Mouse (Mus musculus) granulocyte monocyte progenitor cell, adult 5-6 weeks (primary cell): Measurements from ENCODE around the gene Mast4. TPM values are rescaled to one million over a fixed set of nuclear protein-coding genes. Genes with fewer than 3 reads are reported as not detected.

Source experiments
- ATAC-seq: replicated peaks from 2 replicates; pipeline ENCODE4 v1.8.0; 2016; ENCODE audit warnings: mild to moderate bottlenecking, moderate TSS enrichment, inconsistent platforms; ENCODE audit not compliant: poor library complexity, severe bottlenecking
- total RNA-seq, 2 experiments: library from RNA; stranded (forward) in 1 of 2; stranded (reverse) in 1 of 2; fragments of 200-712, 200-1000 nt in 1 of 2; fragments of >200 nt in 1 of 2; fragmentation: Nextera tagmentation in 1 of 2; gene quantifications; 2 replicates each; pipeline ENCODE4 v1.2.3; 2014 to 2017

Mast4 gene
- total RNA-seq, 2 experiments from 2014 or later = 0.88 to 8.0 TPM

DNA sequence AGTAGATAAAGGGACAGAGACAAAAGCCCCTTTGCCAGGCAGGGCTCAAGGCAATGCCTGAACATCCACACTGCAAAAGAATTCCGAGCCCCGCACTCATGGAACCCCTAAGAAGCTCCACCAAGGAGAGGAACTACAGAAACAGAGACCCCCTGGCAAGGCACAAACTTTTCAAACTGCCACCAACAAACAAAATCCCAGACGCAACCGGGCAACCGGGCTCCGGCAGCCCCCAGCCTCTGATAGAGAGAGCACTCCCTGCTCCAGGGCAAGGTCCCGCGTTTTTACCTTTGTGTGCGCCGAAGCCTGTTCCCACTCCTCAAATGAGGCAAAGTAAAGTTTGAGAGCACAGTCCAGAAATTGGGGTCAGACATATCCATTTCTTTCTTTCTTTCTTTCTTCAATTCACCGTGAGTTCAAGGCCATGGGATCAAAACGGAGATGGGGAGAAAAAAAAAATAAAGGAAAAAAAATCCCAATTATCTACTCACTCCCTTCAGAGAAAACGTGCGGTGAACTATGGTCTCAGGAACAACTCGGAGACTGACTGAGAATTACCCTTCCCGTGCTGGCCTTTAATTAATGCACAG, 428.8 kb downstream of the Mast4 start:
- no peak for ATAC-seq

DNA sequence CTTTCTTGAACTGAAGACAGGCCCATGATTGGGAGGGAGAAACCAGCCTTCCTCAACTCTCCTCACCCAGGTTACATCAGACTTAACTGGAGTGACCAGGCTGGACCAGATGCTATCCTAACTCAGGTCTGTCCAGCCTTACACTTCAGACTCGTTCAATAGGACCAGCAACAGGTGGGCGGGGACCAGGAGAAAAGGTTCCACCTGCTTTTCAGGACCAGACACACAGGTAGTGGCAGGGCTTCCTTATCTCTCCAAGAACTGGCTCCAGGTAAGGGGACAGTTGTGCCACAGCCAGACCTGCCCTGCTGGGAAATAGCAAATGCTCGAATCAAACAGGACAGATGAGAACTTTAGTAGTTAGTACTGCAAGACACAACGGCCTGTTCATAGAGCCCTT, 430.6 kb downstream of the Mast4 start:
- no peak for ATAC-seq

DNA sequence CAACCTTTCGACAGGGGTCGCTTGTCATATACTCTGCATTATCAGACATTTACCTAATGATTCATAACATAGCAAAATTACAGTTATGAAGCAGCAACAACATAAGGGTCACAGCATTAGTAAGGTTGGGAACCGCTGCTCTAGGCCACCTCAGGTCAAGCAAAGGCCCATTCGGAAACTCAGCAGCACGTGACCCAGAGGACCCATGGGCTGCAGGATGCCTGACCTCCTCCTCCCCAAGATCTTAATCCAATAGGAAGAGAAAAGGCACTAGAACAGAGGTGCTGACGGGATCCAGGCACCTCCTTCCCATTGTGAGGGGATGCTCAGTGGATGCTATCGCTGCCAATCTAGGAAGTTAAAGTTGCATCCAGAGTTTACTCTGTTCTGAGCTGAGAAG, 432.2 kb downstream of the Mast4 start:
- no peak for ATAC-seq

DNA sequence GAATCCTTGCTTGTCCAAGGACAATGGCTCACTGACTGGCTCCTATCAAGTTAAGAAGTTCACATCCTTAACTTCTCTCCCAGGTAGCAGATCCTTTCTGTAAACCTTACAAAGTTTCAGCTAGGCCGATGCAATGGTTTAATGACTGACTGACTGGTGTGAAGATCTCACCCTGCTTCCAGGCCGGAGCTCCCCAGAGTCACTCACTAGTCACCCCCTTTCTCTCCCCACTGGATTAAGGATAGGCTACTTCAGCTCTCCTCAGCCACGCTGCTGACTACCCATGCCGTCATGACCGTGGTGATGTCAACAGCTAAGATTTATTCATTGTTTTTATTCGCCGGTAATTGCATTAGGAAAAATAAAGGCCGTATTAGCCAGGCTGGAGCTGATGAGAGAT, 433.8 kb downstream of the Mast4 start:
- no peak for ATAC-seq

DNA sequence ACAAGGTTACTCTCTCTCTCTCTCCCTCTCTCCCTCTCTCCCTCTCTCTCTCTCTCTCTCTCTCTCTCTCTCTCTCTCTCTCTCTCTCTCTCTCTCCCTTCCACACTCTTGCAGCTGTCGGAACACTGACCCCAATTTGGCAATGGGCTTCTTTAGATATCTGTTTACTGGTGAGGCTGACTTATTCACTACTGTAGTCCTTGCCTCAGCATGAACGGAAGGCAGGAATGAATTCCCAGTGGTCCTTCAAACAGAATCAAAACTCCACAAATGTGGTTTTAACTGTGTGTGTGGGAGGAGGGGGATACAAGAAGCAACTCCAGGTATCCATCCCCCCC, 434.2 kb downstream of the Mast4 start:
- no peak for ATAC-seq

DNA sequence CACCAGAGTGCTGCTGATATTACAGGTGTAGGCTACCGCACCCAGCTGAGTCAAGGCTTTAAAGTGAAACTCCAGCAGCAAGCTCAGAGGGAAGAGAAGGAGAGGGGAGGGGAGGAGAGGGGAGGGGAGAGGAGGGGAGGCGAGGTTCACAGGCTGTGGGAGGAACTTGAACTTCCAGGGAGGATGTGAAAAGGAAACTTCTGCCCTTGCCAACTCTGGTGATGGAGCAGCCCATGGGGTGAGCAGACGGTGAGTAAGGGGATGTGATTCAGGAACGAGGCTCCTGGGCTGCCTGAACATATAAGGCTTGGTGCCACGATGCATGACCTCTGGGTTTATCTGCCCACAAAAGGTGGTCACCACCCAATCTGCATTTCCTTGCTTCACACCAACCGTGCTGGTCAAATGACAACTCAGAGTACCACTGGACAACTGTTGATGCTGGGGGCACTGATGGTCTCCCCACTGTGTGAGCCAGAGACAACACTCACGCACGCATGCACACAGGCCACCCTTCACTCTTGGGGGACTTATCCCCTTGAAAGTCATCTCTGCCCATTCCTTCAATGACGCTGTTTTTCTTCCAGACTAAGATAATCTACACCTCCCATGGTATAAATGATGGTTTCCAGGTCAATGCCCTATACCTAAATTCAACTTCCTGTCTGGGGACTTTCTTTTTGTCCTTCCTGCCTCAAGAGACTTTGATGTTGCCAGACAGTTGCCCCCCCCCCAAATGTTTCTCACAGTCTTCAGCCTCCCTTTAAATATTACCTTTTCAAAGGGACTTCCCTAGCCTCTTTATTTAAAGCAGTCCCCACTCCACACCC, 434.8 kb downstream of the Mast4 start:
- peak; percentile 63 for ATAC-seq

DNA sequence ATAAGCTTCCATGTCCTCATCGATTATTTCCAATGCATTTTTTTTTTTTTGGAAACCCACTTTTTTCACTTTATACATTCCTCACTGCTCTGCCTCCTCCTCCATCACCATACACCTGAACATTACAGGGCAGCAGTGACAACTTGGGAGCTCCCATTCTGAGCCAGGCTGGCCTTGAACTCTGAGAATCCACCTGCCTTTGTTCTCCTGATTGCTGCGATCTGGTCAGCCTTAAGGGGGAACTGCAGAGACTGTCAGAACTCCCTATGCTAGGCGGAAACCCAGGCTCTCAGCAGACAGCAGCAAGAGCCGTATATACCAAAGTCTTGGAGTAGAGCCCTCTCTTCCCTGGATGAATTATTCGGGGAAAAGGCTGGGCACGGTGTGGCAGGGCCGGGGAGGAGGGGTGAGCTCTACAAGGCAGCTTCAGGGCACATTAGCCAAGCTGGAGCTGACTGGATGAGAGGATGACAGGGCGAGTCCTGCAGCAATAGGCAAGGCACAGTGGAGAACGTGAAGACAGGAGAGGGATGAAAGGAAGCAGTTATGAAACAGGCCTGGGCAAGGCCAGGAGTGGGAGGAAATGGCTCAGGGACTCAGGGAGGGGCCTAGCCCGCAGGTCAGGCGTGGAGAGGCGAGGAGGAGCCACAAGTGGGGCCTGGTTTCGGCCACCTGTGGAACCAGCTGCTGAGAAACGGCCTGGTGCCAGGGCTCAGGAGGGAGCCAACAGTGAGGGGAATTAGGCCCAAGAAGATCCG, 435.7 kb downstream of the Mast4 start:
- ATAC-seq = peak; percentile 70

DNA sequence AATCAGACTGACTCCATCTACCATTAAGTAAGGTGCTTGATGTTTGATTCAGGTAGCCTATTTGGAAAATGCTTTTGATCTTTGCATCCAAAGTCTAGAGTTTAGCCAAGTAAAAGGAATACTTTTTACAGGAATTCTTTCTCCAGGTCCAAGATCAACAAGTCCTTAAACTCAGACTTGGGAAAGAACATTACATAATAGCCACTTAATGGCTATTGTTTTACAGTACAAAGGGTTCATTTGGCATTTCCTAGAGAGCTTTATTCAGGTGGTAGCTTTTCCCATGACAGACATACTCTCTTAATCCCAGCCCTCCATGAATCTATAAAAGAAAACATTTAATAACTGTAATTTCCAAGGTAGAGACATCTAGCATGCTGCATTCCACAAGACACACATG, 438.0 kb downstream of the Mast4 start:
- no peak for ATAC-seq

DNA sequence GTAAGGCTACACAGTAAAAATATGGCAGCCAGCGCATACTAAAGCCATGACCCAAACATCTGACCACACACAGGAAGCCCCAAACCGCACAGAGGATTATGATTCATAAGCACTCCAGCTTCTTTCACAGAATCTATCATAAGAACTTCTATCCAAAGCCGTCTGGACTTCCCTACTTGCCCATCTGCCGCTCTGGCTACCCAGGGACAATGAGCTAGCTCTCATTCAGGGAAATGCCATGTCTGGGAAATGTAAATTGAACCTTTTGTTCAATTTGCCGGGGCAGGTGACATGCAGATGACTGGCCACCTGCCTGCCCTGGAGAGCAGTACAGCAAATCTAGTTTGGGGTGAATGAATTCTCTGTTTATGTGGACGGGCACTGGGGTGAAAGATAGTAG, 438.4 kb downstream of the Mast4 start:
- ATAC-seq = peak; percentile 70

DNA sequence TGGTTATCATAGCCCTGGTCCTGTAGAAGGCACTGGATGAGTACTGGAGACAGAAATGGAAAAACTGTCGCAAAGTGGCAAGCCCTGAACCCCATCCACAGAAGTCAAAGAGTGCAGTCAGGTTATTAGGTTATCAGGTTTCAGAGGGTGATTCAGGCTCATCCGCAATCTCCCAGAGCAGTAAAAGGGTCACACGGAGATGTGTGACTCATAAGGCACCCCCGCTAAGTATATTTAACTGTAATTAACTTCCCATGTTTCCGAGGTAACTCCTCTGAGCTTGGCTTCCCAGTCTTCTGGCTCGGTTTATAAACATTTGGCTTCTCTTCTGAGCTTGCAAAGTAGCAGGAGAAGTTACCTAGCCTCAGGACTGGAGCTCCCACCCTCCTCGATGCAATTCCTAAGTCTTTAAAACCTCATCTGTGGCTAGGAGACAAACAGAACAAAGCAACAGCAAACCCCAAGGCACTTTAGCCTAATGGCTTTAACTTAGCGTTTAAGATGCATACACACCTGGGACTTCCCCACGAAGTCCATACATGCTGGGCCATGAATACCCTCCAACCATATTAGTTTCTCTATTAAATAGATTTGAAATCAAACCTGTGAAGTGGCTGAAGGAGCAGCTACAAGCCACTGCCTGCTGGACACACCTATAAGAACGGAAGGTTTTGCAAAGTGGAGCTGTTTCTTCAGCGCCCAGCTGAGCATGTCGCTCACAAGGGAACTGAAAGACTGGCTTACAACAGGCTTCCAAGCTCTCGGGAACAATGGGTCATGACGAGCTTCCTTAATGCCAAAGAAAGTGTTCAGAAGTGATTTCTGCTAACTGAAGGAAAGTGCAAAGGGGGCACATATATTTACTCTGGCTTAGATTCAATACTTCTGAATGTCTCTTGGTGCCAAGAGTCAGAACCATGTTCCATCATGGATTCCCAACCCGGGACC, 439.7 kb downstream of the Mast4 start:
- peak; percentile 29 for ATAC-seq

DNA sequence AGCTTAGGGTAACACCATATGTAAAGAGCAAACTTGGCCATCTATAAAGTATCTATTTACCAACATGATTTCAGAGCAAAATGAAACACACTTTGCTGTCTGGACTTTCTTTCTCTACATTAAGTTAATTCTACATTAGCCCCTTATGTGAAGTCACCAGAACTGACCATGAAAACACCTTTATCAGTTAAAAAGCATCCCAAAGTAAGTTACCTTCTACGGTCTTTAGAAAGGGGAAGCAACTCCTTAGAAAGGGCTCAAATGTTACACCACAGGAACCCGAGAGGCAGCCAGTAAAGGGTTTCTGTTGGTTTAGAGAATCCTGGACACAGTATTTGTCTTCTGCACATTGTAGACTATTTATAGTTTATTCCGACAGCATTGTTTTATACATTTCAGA, 441.5 kb downstream of the Mast4 start:
- ATAC-seq = peak; percentile 43

DNA sequence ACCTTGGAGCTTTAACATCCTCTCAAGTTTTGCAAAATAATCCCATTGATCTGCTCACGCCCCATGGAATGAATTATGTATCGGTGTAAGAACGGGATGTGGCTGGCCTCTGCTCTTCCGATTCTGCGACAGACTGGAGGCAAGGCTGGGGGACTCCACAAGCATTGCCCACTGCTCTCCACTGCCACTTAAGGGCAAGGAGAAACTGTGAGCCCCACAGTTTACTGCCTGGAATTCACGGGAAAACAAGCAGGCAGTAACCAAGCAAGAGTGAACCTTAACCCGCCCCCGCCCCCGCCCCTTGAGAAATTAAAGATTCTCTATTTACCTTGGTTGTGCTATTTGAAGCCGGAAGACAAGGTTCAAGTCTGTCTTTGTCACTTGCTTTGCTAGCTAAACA, 444.3 kb downstream of the Mast4 start:
- no peak for ATAC-seq

DNA sequence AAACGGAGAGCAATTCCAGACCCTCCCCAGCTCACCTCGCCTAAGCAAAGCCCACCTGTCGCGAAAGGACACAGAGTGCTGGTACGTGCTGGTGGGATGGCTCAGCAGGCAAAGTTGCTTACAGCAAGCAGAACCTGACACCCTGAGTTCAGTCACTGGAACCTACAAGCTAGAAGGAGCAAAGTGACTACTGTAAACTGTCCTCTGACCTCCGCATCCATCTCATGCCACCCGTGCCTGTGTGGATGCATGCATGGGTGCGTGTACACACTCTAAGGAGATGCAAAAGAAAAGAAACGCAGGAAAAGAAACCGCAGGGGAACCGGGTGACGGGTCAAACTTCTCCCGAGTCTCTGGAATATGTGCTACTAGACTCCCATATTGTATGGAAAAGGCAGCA, 444.8 kb downstream of the Mast4 start:
- ATAC-seq = no peak

DNA sequence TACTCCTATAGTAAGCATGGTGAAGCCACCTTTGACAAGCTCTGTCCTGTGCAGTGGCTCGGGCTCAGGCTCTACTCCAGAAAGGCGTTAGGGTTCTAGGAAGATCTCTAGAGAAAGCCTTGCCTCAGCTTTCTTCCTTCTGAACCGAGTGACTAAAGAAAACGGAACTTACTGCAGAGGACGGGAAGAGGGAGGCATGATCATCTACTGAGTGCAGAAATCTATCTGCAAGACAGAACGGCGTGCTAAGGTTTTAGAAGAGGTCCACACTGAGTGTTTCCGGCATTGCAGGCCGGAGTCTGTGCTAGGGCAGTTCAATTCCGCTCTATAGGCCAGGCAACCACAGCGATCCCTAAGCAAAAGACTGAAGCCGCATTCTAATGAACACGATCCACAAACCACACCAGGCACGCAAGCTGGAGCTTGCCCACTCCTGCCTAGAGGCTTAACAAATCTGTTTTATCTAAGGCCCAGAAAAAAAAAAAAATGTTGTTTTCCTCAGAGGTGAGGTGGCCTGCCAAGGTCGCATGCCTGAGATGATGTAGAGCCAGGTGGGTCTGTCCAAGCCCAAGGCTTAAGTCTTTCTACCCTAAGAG, 445.3 kb downstream of the Mast4 start:
- peak; percentile 58 for ATAC-seq

DNA sequence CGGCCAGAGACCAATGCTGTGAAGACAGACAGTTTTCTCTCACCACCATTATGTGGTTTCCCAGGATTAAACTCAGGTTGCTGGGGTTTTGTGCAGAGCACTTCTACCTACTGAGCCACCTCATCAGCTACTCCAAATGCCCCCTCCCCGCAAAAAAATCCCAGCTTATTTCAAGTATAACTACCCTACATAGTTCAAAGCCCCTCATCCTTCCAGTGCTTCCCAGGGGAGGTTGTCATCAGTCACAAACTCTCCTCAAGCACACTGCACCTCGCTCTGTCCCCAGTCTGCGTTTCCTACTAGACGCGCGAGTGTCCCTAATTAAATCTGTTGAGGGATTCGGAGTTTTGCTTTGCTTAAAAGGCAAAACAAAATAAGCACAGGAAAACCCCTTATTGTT, 446.1 kb downstream of the Mast4 start:
- ATAC-seq = no peak

DNA sequence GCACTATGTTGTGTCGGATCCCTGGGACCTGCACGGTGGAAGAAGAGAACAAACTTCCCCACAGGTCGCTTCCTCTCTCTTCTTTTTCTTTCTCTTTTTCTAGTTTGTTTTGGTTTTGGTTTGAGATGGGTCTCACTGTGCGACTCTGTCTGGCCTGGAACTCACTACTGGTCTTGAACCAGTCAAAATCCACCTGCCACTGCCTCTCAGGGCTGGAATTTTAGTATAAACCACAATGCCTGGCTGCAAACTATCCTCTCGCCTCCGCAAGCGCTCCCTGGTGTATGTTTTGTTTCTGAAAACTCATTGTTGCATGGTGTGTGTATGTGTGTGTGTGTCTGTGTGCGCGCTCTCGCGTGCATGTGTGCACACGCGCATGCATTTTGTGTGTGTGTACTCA, 446.8 kb downstream of the Mast4 start:
- no peak for ATAC-seq

DNA sequence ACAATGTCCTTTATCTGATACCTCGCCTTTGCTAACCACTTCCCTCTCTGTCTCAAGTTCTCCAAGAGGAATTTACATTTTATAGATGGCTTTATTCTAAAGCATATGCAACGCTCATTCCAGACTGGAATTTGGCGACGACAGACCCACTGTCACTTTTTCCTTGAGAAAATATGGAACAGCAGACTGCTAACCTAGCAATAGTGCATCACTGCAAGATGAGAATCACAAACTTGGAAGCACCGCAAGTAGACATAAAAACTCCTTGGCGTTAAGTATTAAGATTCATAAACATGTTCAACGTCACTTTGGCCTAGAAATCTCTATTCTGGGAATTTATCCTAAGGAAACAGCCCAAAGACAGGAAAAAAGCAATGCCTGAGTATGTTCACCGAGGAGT, 447.5 kb downstream of the Mast4 start:
- ATAC-seq = no peak

DNA sequence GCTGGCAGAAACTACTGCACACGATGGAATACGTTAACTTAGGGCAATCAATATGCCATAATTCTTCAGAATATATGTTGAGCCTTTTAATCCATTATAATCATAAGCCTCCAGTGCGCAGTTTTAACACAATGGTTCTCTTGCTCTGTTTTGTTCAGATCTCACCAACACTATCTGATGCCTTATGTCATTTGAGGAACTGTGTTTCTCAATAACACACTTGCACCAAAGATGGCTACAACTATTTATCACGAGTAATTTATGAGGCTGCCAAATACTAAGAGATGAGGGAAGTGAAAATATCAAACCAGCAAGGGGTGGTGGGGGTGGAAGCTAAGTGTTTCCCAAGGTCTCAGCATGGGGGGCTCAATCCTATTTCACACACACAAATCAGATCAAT, 448.1 kb downstream of the Mast4 start:
- peak; percentile 90 for ATAC-seq

DNA sequence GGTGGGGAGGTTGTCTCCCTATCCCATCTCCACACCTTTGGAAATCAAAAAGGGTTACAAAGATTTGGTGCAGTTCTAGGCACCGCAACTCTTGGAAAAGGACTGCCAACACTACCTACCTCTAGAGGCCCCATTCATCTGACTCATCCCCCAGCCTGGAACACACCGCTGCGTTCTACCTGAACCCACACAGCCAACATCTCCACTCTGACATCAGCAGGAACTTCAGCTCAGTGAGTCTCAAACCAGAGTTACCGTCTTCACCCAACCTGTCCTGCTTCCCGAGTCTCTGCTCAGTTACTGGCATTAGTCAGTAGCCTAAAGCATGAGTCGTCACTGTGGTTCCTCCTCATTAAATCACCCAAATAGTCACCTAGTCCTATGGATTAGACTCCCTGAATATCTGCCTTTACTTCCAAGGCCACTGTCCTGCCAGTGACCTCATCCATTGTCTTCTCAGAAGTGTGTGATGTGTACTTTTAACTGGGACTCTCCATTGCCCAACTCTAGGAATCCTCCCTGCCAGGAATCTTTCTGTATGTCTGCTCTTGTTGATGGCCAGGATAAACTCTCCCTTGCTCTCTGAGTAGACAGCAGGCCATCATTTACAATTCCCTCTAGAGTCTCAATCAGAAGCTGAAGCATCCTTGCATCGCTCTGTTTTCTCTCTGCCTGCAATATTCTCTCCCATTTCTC, 453.8 kb downstream of the Mast4 start:
- ATAC-seq = no peak

DNA sequence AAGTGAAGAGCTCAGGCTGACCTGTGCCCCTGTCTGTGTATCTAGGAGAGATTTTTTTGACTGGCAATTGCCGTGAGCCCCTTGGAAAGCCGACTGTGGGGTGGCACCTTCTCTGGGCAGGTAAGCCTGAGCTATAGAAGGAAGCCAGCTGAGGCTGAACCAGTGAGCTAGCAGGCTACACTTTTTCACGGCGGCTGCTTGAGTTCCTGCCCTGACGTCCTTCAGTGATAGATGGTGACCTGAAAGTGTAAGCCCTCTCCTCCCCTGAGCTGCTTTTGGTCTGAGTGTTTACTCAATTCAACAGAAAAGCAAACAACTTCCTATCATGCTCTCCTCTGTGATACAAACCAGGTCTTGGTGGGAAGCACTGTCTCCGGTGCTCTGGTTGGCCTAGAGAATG, 455.7 kb downstream of the Mast4 start:
- no peak for ATAC-seq
